Mouse (Mus musculus) adrenal gland, adult 18-20 months (tissue): ENCODE measurements around the gene Phldb2. TPM values are rescaled to one million over a fixed set of nuclear protein-coding genes. Genes with fewer than 3 reads are reported as not detected.

ENCODE experiments used
- DNase-seq, 2 experiments: peaks; one replicate each; pipeline ENCODE4 v3.0.0; 2021 to 2022; ENCODE audit warnings: low spot score in 2 of 2
- total RNA-seq, 2 experiments: library from RNA; stranded (reverse); gene quantifications; 1 replicate in 1 of 2; 2 replicates in 1 of 2; pipeline ENCODE4 v1.2.3; 2021

The Phldb2 gene
- total RNA-seq, 2 experiments from 2014 or later: 13.8 to 27.4 TPM

DNA sequence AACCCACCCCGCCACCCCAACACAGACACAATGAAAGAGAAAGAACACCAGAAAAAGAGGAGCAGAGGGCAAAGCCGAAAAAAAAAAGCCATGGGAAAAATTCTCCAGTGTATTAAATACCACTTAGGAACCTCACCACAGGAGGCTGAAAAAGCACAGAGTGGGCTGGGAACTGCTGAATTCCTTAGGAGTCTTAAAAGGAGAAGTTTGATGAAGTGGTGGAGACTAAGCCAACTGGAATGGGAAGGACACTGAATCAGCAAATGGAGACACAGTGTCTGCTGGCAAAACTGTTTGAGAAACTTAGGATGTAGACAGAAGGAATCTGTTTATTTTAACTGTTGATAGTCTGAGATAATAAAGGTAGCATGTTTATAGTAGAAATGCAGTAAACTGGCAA lies 154.8 kb downstream of the Phldb2 start:
- DNase-seq: no peak

DNA sequence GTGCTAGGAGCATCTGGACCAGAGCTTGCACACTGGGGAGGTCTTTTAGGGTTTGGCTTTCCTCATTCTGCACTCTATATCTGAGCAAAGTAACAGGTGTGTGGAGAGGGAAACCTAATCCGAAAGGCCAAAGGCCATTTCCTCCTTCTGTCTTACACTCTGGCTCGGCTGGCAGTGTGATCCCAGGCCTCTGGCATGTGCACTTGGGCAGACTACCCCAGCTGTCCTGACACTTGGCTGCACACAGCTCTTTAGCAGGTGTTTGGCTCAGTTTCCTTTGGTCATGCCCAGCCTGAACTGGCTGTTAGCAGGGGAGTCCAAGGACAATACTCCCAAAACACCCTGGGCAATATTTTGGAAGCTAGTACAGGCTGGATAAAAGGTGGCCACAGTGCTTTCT lies 156.6 kb downstream of the Phldb2 start:
- no peak for DNase-seq

DNA sequence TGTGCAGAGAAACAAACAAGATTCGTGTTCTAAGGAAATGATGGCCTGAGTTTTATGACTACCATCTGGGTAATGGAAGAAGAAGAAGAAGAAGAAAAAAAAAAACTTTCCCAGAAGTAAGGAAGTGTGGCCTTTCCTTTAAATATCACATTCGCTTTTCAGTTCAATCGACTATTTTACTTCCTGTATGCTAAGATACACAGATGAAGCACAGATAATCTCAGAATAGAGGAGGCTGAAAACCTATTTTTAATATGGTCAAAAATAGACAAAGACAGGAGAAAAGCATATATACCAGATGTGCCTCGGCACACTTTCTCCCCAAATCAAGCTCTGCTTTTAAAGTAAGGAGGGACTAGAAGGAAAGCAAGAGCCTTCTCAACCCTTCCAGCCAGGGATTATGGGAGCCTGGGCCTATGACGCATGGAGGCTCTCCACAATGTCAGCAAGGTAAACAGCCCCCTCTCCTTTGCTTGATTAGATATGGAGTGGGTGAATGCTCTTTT lies 158.2 kb downstream of the Phldb2 start:
- no peak for DNase-seq

DNA sequence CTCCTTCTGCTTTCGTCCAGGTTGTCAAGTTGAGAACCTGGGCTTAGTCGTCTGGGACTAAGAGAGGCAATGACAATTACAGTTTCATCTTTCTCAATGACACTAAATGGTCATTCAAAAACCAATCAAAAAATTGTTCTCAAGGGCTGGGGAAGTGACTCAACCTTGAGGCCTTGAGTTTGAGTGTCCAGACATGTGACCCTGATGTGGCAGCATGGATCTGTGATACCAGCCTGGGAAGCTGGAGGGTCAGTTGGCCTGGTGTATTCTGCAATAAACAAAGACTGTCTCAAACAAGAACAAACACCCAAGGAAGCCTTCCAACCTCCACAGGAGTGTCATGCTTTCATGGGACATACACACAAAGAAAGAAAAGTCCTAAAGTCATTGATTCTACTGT lies 160.6 kb downstream of the Phldb2 start:
- DNase-seq: no peak

DNA sequence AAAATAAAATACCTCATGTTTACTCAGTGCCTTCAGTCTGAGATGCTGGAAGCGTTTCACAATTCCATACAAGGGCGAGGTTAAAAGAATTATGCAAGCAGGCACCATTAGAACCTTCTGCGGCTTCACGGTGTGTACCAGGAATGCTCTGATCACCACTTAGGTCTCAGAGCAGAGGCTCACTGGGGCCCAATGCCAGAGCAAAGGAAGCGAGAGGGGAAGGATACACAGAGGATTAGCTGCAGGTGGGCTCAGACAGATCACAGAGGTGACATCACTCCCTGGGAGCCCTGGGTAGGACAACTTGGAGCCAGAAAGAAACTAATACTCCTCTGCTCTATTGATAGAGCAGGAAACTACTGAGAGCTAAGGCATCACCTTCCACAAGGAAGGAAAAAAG lies 162.1 kb downstream of the Phldb2 start:
- DNase-seq: no peak

DNA sequence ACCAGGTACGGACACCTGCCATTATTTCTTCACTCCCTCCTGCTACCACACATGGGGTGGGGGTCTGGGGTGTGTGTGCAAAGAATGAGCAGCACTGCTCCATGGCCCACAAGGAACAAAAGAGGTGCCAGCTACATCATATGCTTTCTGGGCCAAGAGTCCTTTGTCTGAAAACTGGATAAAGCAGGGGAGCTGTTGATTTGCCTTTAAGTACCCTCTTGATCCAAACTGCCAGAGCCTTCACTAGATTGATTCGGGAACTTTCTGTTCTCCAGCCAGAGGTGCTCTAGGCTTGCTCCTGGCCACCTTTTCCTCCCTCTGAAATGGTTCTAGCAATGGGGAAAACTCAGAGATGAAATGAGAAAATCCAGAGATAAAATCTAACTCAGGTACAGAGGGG lies 164.1 kb downstream of the Phldb2 start:
- DNase-seq: no peak

DNA sequence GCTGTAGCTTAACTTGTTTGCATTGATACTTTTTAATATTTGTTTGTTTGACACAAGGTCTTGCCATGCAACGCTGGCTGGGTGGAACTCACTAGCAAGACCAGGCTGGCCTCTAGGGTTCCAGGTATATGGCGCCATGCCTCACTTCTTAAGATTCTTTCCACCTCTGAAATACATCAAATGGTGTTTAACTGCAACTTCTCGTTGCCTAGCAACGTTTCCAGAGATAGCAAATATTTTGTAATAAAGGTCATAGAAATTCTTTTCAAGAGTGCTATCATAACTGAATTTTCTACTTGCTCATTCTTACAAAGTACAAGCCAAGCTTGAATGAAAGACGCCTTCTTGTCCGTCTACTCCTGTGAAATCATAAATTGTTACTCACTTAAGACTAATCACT lies 165.7 kb downstream of the Phldb2 start:
- DNase-seq: no peak

DNA sequence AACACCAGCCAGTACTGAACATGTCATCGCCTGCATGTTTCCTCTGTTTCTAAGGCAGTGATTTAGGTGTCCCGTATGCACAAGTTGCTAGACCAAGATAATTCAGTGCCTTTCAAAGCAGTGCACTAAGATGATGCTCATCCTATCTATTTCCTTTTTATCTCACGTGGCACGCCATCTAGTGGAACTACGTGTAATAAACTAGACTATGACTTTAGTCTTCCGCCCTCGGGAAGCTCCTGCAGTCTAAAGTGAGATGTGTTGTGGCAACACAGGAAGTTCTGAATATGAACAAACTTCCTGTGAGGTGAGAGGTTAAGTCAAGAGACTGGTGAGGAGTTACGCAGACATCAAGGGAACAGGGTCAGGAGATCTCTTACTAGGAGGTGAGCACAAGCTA lies 166.8 kb downstream of the Phldb2 start:
- no peak for DNase-seq

DNA sequence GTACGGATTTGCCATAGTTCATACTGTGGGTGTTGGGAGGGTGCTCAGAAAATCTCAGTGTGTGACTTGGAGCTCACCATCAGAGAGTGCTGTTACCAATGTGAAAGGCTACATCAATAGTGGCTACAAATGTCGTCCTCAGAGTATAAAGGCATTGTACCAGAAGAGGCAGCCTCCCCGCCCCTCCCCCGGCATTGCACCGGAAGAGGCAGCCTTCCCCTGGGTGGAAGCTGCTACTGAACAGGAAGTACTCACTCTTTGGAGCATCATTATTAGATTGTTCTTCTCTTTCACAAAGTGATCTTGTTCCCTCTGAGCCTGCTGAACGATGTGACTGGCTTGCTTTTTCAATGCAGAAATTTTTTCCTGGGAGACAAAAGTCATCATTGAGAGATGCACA lies 173.4 kb downstream of the Phldb2 start:
- no peak for DNase-seq

DNA sequence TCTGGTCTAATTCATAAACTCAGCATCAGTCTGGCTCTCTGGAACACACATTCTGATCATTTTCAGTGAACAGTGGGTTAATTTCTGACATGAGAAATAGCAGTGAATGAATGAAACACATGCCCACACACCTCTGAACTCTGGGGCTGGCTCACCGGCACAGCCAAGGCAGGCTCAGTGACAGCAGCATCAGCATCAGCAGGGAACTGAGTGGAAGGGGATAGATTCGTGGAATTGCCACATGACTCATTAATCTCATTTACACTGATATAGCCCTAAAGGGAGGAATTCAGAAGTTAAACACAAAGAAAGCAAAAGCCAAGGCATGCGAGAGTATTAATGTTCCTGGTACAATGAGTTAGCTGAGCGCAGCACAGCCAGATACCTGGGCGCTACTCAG lies 178.6 kb downstream of the Phldb2 start:
- DNase-seq: no peak

DNA sequence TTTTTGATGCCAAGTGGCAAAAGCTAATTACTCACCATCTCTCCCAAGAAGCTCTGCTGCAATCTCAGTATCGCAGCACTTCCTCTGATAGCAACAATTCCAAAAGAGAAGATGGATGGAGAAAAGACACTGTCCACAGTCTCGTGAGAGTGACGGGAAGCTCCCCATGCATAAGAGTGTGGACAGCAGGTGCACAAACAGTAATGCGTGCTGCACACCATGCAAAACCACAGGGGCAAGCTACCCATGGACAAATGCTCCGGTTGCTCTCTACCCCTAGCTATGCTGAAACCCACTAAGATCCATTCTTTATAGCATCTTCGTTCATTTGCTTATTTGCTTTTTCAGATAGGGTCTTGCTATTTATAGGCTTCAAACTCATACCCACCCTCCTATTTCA lies 182.5 kb downstream of the Phldb2 start:
- DNase-seq: no peak

DNA sequence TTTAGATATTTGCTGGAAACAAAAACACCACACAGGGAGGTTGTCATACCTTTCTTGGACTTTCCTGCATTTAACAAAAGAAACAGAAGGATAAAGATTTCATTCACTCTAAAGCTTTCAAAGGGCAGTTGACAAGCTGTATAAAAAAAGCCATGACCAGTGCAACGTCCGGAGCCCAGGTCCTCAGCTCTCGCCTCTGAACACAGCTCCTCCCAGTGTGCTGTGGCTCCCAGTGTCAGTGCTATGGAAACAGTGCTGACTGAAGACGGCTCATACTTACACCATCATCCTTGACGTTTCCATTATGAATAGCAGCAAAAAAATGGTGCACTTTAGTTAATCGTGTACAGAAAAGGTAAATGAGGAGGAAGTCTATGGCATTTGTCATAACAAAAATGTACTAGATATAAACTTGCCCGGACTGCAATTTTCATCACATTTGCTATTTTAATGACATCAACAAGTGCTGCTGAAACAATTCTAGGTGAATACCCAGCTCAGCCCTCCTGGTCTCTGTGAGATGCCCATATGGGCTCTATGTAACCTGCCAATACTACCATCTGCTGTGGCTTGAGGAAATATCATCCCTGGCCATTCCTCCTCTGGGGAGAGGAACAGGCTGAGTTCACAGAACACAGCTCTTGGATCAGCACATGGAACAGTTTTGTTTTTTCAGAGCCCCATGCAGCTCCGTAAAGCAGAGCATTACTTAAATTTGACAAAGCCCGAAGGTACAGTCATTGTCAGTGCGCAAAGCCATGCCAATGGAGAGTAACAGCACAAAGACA lies 185.4 kb downstream of the Phldb2 start:
- DNase-seq: no peak

DNA sequence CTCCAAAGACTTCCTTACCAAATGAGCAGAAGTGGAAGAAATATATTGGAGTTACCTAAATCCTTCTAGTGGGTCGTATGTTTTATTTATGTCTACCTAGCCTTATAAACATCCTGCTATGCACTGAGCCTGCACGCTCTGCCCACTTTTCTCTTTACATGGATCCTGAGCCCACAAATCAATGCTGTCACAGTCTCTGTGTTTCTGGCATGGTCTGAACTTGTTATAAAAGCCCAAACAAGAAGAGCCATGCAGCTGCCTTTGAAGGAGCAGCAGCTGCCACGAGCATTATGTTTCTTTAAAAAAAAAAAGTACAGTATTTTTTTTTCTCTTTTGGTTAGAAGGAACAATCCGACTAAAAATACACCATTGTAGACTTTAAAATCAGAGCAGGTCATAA lies 186.0 kb downstream of the Phldb2 start:
- no peak for DNase-seq

DNA sequence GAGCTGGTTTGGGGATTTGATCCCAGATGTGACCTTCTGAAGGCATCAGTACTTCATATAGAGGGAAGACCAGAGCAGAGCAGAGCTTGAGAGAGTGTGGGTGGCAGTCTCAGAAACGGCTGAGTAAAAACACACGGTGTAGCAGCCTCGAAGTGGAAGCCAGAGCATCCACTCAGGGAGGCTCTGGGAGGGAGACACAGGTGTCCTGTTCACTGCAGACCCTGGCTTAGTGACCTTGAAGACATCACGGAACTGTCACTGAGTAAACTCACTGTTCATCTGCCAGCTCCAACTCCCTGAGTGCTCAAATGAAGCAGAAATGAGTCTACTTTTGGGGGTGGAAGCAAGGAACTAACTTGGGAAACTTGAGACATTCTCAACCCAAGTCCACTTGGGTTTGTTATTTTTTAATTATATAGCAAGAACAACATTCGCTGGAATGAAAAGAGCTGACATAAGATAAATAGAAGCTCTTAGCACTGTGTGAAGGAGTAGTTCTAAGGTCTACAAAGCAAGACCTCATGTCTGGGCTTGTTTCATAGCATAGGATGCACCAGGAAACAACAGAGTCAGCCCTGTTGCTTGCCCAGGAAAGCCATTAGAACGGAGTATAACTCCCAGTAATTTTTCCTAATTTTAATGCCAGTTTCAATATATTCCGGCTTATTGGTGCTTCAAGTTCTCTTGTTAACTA lies 187.4 kb downstream of the Phldb2 start:
- DNase-seq: no peak

DNA sequence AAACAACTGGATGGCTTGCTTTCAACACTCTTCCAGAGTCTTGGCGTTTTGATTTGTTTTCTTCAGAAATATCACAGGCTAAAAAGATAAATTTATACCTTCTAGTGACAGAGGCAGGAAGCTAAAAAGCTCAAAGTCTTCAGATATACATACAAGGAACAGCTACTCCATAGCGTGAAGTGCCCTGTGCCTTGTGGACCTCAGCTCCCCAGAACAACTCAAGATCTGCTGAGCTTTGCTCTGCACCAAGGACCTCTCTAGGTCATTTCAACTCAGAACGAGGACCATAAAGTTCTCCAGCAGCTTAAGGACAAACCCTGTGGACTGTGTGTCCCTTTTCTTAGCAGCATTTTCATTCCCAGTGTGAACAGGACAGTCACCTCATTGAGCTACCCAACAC lies 188.3 kb downstream of the Phldb2 start:
- no peak for DNase-seq

DNA sequence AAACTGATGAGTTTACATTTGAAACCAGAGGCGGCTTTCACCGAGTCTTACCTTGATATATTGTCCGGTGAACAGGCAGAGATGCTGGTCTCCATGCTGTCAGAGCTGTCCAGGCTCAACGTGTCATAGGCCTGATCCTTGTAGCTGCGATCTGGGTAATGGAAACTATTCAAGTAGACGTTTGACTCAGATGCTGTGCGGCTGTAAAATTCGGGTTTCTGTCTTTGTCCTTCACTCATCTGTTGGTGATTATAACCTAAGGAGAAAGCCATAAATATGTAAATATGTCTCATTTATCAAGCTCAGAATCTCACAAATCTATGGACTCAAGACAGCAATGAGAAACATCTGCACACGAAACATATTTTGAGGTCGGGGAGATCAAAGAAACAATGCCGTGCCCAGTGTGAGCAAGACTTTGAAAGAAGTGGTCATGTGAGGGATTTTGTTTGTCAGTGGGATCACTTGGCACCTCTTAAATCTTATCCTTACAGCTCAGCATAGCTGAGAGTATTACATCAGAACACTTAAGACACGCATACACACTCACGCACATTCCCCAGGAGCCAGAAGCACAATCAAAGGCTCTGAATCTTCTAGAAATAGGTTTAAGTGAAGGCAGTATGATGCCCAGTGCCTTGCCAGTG lies 190.4 kb downstream of the Phldb2 start:
- no peak for DNase-seq

DNA sequence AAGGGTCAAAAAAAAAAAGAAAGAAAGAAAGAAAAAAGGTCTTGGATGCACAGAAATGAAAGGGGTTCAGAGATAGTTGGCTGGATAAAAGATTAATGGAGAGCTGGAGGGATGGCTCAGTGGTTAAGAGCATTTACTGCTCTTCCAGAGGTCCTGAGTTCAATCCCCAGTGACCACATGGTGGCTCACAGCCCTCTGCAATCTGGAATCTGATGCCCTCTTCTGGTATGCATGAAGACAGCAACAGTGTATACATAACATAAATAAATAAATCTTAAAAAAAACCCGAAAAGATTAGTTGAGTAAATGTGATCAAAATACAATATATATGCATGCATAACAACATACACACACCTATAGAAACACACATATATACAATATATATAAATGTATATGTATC lies 192.0 kb downstream of the Phldb2 start:
- no peak for DNase-seq

DNA sequence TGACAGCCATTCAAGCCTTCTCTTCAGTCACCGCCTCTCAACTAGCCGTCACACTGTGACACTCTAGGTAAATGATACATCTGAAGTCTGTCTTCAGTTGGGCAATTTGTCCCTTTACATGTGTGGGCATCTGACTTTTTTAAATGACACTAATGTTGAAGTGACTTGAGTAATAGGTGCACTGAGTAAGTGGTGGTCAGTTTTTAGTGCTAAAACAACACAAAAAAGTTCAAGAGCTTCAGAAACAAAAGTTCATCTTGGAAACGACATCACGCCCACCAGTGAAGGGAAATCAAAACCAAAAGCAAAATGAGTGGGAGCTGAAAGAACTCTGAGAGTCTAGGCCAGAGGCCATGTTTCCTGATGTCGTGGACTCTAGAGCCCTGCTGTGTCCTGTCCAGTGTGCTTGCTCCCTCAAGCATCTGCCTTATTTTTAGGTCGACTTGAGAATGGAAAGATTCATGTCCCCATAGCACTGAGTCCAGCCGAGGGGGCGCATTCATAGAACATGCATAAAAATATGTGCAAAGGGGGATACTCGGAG lies 194.6 kb downstream of the Phldb2 start:
- no peak for DNase-seq

DNA sequence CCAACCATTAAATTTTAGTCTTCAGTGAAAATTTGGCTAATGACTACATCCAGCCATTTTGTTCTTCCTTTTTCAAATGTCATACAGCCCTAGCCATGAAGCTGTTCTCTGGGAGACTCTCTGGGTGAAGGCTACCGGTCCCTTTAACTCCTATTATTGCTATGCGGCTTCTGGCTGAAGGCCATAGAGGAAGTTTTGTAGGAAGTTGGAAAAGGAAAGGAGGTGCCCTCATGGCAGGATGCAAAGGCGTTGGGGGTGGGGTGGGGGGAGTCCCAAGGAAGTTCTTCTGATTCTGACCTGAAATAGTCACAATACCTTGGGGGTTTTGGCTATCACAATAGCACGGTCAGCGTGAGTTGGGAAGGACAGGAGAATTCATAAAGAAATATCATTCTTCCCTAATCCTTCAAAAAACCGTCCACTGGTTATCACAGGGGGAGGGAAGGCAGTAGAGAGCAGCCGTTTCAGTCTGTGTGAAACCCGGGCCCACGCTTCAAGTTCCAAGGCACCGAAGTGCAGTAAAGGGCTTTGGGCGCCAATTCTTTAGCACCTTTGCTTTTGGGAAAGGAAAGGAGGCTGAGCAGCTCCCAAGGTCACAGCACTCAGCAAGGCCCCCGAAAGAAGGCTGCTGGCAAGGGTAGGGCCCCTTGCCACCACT lies 195.8 kb downstream of the Phldb2 start:
- DNase-seq: no peak

DNA sequence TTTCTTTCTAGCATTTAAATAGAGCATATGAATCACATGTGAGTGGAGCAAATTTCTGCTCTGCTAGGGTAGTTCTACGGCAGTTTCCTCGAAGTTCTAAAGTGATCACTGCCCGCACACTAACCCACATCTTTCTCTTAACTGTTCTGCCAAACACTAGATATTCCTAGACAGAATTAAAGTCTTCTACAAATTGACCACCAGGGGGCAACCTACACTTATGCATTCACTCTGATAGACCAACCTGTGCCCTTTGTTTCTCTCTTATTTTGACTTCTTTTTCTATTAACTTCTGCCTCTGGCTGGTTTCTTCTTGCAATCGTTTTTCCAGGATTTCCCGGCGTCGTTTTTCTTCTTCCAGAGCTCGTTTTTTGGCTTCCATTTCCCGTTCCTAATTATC lies 196.5 kb downstream of the Phldb2 start:
- no peak for DNase-seq

DNA sequence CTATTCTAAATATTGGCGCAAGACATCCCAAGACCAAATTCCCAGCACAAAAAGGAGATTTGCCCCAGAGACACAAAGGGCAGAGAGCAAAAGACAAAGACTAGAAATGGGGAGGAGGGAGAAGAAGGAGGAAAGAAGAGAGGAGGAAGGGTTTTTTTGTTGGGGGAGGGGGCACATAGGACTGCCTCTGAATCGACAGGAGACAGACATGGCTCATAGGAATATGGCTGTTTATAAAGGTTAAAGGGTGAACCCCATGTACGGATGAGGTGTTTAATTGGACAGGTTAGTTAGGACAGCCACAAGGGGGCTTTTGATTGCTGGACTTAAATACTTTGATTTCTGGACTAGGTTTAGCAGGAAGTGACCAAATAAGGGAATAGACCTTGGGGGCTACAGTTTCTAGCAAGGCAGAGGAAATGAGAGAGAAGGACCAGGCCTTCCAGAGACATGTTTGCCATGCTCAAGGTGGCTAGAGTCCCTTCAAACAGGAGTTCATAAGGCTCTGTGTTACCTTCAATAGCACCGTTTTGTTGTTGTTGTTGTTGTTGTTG lies 209.7 kb downstream of the Phldb2 start:
- DNase-seq: no peak
